Mouse (Mus musculus): ENCODE results near the gene Prss33.

- TF ChIP-seq POLR2A (IDR thresholded peaks at IDR 0.05; ENCODE audit: borderline replicate concordance, control insufficient read depth, low read depth, low read length) (no peak), CTCF (IDR thresholded peaks at IDR 0.05; ENCODE audit: control insufficient read depth, insufficient read depth, low read length) (no peak)
These were observed 22.1 kb upstream of the Prss33 start for GRCm38 (mm10) chr17:23857913-23858312.
